Mouse (Mus musculus): ENCODE data around the gene Rnaseh1. TPM values are rescaled to one million over a fixed set of nuclear protein-coding genes. Genes with fewer than 3 reads are reported as not detected.

Gene Rnaseh1
- polyA plus RNA-seq (2015; fragmentation: Illumina TruSeq; extraction: RNeasy Lipid Tissue Mini Kit (QIAGEN cat#74804); ENCODE audit: insufficient read depth, low replicate concordance): 13.2 TPM

DNA sequence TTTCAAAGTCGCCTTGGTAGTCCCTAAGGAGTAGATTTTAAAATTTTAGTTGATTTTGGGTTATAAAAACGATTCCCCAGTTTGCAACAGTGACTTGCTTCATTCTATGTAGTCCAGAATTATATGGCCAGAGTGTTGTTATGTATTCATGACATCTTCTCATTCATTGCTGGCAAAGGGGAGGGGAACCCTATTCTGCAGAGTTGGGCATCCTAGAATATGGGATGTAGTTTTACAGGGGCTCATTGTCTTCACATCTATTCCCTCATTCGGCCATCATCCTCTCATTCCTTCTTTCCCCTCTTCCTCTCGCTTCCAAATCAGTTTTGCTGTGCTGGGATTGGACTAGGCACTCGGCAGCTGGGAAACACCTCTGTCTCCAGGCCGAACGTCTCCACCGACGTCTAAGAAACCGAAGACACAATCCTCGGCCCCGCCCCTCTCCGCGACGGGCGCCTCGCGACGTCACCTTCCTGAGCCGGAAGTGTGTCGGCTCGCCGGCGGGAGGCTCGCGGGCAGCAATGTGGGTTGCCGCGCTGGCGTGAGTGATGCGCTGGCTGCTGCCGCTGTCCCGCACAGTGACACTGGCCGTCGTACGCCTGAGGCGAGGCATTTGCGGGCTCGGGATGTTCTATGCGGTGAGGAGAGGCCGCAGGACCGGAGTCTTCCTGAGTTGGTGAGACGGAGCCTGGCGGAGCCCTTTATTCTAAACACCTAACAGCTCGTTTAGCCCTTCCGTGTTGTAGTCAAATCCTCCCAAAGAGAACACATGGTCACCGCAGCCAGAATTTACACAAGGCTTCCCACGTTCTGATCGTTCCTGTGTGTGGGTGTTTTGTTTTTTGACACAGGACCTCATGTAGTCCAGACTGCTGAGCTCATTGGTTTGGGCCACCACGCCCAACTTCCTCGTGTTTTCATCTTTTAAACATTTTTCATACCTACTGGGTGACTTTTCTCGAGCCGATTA is at the start of gene Rnaseh1:
TSS of gene Rnaseh1 (plus strand) at position 462 of the 970 bp plus-strand sequence.

DNA sequence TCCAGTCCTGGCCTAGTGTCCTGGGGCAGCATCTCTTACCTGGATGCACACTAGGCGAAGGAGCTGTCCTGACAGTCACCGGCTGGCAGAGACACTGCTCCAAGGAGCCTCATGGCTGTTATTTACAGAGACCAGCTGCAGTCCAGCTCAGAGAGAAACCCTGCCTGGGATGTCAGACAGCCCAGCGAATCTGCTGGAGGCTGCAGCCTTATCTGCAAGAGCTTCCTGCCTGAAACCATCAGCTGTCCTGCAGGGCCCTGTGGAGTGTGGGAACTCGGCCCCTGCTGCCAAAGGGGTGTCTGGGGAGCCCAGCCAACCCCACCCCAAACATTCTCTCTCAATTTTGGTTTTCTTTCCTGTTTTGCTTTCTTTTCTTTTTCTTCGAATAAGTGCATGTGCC is 26.2 kb upstream of the Rnaseh1 start, which contains the start of gene Colec11:
TSS of gene Colec11 (minus strand) at position 183 of the 400 bp plus-strand sequence.

DNA sequence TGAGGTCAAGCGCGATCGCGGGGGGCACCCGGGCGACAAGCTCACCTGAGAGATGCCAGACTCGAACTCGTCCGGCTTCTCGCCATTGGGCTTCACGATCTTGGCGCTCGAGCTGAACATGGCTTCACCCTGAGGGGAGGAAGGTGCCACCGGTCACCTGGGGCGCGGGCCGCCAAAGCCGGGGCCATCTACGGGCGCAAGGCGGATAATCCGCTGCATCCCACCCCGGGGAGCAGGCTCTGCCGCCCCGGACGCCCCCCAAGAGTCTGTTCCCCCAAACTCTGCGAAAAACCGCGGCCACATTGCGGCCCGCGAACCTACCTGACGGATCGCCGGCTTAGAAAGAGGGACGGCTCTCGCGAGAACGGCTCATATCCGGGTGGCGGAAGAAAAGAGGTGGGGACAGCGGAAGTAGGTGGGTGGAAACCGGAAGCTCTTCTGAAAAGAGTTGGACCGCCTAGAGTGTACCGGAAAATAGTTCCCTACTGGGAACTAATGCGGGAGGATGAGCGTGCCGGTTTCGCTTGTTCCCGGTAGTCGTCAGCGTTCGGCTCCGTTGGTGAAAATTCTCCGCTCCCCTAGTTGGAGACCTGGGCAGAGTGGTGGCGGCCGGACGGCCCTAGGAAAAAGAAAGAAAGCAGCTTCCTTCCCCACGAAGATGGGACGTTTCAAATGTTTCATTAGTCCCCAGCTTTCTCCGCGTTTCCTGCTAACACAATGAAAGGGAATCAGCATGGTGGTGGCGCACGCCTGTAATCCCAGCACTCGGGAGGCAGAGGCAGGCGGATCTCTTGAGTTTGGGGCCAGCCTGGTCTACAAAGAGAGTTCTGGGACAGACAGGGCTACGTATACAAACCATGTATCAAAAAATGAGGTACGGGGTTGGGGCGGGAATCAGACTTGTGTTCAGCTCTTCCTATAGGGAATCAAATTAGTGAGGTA is 13.6 kb upstream of the Rnaseh1 start, which contains the start of gene Rps7:
TSS of gene Rps7 (minus strand) at position 419 of the 942 bp plus-strand sequence.

DNA sequence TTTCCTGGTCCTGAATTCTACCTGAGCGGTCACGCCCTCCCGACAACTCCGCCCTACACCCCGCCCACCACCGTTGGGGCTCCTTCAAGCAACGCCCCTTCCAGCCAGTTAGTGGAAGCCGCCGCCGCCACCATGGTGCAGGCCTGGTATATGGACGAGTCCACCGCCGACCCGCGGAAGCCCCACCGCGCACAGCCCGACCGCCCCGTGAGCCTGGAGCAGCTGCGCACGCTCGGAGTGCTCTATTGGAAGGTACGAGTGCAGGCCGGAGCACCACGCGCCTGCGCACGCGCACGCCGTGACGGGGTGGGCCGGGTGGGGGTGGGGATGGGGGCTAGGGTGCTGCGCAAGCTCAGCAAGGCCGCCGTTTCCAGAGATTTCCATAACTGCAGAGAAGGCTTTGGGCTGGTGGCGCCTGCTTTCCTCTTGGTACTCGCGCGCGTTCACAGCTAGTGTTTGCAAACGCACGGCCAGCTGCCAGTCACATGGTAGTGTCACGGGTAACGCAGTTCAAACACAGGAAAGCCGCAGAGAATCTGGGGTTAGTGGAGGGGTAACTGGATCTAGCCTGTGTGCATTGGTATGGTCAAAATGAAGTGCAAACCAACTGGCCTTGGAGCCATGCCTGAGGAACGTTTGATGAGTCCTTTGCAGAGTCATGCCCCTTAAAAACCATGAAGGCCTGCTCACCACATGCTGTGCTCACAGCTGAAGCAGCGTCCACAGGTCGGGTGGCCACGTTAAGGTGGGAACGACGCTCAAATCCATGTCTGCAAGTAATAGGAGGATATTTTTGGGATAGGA is 25.9 kb downstream of the Rnaseh1 start, which contains the start of gene Adi1:
TSS of gene Adi1 (plus strand) at position 111 of the 804 bp plus-strand sequence.

Other genes with a start within 250 kb of the Rnaseh1 start
- gene Dcdc2c, start 97.2 kb upstream of the Rnaseh1 start, polyA plus RNA-seq (2015; fragmentation: Illumina TruSeq; extraction: RNeasy Lipid Tissue Mini Kit (QIAGEN cat#74804); ENCODE audit: insufficient read depth, low replicate concordance): 0.22 TPM
- gene Allc, start 67.1 kb upstream of the Rnaseh1 start, polyA plus RNA-seq (2015; fragmentation: Illumina TruSeq; extraction: RNeasy Lipid Tissue Mini Kit (QIAGEN cat#74804); ENCODE audit: insufficient read depth, low replicate concordance): not detected
- 0.55 TPM for gene Colec11, start 26.2 kb upstream of the Rnaseh1 start, polyA plus RNA-seq (2015; fragmentation: Illumina TruSeq; extraction: RNeasy Lipid Tissue Mini Kit (QIAGEN cat#74804); ENCODE audit: insufficient read depth, low replicate concordance)
- gene Rps7, start 13.6 kb upstream of the Rnaseh1 start, polyA plus RNA-seq (2015; fragmentation: Illumina TruSeq; extraction: RNeasy Lipid Tissue Mini Kit (QIAGEN cat#74804); ENCODE audit: insufficient read depth, low replicate concordance): 2,806 TPM
- gene Adi1, start 25.6 kb downstream of the Rnaseh1 start, polyA plus RNA-seq (2015; fragmentation: Illumina TruSeq; extraction: RNeasy Lipid Tissue Mini Kit (QIAGEN cat#74804); ENCODE audit: insufficient read depth, low replicate concordance): 57.2 TPM
- gene Trappc12, start 100.9 kb downstream of the Rnaseh1 start, polyA plus RNA-seq (2015; fragmentation: Illumina TruSeq; extraction: RNeasy Lipid Tissue Mini Kit (QIAGEN cat#74804); ENCODE audit: insufficient read depth, low replicate concordance): 29.5 TPM
- gene Eipr1, start 102.2 kb downstream of the Rnaseh1 start, polyA plus RNA-seq (2015; fragmentation: Illumina TruSeq; extraction: RNeasy Lipid Tissue Mini Kit (QIAGEN cat#74804); ENCODE audit: insufficient read depth, low replicate concordance): 19.2 TPM

Data from spleen, adult 10 weeks (tissue).